Mouse (Mus musculus): ENCODE results near the gene Mrps18a.

Gene Mrps18a

DNA sequence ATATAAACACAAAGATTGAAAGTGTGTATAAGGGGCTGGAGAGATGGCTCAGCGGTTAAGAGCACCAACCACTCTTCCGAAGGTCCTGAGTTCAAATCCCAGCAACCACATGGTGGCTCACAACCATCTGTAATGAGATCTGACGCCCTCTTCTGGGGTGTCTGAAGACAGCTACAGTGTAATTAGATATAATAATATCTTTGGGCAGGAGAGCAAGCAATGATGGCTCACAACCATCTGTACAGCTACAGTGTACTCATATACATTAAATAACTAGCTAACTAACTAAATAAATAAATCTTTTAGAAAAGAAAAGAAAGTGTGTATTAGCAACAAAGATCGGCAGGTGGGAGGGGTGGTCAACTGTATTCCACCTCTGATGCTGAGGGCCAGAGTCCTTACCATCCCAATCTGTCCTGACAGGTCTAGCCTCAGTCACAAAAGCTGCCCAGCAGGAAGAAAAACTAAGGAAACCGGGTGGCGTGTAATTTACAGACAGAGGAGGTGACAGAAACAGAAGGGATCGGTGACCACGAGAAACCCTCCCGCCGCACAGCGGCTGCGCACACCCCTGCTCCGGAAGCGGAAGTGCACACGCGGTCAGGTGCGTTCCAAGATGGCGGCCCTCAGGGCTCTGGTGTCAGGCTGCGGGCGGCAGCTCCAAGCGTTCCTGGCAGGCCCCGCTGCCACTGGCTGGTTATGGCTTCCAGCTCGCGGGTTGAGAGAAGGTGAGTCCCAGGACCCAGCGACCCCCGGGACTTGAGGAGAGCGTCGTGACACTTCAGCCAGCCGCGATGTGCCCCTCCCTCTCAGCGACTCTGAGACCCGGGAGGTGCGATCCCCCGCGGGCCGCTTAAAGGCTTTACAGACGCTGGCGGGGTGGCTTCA, at the start of gene Mrps18a:
TSS of gene Mrps18a (plus strand) at position 585 of the 888 bp plus-strand sequence.
- peak; percentile 86 to 90 for DNase-seq

DNA sequence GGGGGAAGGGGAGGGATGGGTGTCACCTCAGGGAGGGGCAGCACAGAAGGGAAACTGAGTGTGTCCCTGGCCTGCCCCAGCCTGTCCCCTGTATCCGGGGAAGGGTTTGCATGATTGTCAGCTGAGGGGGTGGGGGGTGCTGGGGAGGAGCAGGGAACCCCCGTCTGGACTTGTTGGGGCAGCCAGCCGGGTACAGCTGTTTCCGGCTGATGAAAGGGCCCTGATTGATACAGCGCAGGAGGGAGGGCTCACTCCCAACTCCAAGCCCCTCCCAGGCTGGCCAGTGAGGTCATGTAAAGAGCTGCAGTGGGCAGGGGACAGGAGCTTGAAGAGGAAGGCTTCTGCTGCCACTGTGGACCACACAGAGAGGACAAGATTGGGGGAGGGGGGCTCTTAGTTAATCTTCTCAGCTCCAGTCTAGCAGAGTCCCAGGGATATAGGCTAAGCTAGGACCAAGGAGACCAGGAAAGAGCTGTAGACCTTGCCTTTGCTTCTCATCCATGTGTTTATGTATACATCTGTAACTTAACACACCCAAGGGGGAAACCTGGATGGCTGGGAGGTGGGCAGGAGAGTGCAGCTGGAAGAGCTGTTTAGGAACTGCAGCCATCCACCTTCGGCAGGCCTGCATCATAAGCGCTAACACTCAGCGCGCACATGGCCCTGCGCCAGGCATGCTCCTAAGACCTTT, 47.4 kb upstream of the Mrps18a start:
- DNase-seq = peak; percentile 77 to 92

DNA sequence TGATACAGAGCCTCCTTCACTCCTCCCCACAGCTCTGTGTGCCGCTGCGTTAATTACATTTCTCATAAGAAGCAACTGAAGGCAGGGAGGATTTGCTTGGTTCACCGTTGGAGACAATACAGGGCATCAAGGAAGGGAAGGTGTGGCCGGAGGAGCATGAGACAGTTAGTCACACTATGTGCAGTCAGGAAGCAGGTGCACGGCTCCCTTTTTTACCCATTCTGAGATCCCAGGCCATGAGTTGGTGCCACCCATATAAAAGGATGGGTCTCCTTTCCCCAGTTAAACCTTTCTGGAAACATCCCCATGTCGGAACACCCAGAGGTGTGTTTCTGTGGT, 46.8 kb upstream of the Mrps18a start:
- DNase-seq = no peak

DNA sequence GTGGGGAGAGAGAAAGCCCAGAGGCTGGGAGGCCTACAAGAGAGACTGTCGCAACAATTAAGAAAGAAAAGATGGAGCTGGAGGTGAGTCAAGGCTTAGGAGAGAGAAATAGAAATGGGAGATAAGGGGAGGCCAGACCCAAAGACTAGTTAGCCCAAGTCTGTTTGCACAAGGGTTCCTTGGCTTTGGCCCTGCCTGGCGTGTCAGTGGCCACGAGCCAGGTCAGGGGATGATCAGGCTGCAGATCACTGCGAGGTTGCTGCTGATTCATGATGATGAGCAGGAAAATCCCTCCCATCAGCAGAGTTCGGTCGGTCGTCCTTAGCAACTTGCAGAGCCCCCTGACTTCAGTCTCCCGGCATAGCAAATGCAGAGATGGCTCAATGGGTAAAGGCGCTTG, 40.7 kb upstream of the Mrps18a start:
- no peak for DNase-seq

DNA sequence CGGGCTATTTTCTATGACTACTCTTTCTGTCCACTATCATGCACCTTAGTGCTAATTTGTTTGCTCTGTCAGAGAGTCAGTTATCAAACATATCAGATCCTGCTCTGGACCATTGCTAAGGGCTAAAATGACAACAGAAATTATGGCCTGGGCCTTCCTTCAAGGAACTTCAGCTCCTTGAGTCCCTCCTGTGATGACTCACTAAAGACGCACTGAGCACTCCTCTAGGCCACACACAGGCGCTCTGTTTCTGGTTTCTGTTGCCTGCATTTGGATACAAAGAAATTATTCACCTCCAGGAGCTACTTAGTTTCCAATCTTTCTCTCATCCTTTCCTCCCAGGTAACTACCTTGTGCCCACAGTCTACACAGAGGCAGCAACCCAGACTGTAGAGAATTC, 39.3 kb upstream of the Mrps18a start:
- DNase-seq = no peak

DNA sequence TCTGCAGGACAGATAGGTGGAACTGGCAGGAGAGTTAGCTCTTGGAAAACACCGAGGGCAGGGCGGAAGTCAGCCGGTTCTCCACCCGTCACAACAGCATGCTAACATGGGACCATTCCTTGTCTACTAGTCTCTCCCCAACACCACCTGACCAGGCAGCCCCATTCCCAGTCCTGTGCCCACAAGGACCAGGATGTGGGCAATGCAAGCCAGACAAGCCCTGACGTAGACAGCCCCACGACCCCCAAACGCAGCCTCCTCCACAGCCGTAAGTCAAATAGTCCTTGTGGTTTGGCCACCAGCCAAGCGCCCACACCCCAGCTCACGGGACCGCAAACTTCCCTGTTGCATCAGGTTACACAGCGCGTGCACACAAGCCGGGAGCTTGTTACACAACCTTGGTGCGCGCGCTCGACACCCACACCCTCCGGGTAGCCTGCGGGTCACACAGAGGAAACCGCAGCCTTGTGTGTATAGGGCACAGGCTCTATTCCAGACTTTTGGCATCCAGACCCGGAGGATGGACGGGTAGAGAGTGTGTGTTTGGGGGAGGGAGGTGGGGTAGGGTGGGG, 37.0 kb upstream of the Mrps18a start:
- peak; percentile 92 to 94 for DNase-seq

DNA sequence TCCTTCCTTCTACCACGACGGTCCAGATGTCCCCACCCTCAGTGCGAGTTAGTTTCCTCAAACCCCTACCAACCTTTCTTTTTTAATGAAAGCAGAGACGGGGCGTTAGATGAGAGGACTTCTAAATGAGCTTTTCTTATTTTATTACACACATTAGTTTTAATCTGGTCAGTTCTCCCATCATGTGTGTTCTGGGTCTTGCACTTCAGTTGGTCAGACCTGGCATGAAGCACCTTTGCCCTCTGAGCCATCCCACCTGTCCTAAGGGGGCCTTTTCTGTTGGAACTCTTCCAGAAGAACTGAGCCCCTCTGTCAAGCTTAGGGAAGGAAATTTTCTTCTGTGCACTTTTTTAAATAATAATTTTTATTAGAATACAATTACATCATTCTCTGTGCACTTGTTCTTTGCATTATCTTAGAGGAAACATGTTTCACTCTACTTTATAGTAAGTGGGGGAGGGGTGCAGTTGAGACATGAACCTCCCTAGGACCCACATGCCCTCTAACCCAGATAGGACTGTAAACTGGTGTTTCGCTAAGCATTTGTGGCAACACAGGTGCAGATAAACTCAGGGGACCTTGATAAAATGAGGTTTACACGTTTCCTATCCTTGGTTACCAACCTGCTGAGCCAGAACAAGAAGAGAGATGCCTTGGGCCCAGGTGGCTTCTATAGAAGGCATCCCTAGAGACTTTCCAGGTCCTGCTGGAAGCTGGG, 36.2 kb upstream of the Mrps18a start:
- DNase-seq = no peak

DNA sequence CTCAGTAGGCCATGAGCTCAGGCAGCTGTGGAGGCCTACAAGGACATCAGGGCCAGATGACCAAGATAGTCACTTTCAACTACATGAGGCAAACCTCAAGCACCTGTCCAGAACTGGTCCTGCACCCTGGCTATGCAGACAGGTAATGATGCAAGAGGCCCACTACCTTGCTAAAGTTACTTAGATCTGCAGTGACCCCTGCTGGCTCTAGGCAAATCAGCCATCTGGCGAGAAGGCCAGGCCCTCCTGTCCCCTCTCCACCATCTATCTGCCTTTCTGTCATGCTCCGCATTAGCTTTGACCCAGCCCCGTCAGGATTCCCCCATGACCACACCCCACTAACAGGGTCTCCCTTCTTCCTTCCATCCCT, 35.7 kb upstream of the Mrps18a start:
- peak; percentile 69 to 76 for DNase-seq

DNA sequence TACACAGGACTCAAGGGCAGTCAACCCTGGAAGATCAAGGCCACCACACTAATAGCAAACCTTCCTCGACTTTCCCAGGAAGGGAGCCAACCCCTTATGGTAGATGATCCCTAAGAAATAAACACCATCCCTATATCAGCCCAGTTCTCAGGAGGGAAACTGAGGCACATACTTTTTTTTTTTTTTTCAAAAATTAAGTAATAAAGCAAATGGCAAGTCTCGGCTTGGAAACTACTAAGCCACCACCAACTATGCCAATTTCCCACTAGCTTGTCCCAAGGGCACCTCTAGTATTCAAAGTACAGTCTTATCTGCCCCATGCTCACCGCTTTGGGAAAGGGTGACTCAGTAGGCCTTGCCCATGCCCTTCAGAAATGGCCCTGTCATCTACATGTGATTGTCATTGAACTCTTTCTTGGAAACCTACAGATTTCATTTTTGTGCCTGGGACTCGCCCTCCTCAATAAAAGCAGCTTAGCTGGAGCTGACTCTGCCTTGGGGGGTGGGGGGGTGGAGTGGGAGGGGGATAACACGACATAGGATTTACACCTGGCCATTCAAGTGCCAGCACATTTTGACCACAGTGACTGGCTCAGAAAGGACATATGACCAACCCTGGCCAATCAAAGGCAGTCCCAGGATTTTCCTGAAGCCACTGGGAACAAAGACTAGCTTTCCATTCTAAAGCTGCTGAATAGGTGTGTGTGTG, 35.1 kb upstream of the Mrps18a start:
- DNase-seq = no peak

DNA sequence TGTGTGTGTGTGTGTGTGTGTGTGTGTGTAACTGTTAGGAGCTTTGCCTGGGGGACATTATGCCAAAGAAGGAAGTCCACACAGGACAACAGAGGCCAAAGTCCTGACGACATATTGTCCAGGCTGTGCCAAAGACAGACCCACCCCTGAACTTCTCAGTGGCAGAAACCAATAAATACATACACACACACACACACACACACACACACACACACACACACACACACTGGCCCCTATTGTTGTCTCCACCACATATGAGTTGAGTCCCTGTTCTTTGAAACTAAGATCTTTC, 34.6 kb upstream of the Mrps18a start:
- DNase-seq = peak; percentile 25 to 57

DNA sequence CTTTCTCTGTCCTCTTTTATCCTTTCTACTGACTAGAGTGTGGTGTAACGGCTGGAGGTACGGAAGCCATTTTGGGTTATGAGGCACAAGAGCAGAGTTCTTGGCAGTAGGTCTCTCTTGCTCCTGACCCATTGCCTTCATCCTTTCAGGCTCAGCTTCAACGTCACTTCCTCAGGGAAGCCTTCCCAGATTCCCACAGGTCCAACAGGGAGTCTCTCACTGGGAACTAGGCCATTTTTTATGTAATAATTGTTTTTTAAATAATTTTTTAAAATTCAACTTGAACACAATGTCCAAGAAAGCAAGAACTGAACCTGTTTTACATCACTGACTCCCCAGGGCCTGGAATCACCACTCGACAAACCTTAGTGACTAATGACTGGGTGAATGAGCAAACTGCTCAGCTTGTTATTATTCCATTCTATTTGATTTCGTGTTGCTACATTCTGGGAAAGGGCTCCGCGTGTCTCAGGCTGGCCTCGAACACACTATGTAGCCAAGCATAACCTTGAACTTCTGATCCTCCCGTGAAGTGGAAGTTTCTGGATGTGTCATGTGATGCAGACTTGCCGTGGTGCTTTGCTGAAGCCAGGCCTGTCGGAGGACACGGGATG, 32.8 kb upstream of the Mrps18a start:
- DNase-seq = no peak

DNA sequence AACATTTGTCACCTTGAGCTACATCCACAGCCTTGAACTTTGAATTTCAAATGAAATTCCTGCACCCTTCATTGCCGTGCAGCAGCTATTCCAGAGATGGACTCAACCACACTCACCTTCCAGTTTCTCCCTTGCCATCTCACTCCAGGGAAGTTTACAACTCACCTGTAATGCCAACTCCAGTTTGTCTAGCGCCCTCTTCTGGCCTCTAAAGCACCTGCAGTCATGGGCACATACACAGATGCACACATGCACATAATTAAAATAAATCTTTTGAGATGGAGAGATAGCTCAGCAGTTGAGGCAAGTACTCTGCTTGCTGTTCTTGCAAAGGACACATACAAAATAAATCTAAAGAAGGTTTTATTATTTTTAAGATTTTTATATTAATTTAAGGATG, 31.7 kb upstream of the Mrps18a start:
- DNase-seq = no peak

DNA sequence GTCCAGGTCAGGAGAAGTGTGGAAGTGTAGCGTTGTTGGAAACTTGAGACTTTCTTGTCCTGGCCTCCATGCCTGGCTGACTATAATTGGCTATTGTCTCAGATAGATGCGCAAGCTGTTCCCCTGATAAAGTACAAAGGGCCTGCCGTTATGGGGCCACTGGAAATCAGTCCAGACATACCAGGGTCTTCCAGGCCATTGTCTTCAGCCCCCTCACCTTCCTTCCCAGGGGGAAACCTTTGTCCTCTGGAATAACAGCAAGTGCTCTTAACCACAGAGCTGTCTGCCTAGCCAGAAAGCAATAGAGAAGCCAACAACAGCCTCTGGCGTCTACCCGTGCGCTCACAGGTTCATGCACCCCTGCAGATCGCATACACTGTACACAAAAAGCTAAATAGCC, 30.4 kb upstream of the Mrps18a start:
- no peak for DNase-seq

DNA sequence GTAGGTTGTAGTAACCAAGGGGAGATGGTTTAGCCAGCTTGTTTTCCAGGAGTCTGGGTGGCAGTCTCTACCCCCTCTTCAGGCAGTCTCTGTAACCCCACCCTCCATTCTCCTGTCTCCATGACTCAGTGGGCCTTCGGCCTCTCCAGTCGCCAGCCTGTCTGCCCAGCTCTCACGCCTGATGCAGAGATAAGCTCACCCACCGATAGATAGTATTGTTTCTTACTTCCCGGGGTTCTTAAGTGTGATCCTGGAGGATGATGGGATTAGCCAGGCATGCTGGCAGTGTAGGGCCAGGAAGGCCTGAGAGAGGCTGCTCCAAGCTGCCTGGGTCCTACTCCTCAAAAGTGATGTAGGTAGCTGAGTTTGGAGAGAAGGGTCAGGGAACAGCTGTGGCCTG, 29.7 kb upstream of the Mrps18a start:
- peak; percentile 42 to 69 for DNase-seq

DNA sequence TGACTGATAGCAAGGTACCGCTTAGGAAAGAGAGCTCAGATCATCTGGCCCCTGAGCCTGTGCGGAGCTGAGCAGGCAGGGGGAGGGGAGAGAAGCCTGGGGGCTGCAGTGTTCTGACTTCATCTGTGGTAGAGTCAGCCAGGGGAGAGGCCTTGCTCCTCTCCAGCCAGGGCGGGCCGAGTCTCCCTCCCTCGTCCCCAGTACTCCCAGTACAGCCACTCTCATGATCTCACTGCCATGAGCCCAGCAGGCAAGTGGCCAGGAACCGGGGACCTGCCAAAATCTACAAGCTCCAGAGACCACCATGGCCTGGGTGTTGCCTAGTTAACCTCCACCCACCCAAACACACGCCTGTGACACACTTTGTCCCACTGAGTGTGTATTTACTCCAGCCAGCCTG, 29.1 kb upstream of the Mrps18a start:
- peak; percentile 55 to 77 for DNase-seq

DNA sequence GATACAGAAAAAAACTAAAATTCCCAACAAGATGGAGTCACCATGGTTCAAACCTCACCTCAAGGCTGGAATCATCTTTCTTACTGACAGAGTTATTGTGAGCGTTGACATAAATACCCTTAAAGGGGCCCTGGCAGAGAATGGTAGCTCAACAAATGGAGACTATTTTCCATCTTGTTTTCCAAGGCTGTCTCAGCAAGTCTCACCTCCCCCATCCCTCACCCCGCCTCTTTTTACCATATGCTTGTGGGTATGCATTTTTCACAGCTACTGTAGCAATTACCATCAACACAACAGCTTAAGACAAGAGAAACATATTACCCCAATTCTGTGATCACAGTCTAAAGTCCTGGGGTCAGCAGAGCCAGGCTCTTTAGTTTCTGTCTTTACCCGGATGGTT, 27.4 kb upstream of the Mrps18a start:
- no peak for DNase-seq

DNA sequence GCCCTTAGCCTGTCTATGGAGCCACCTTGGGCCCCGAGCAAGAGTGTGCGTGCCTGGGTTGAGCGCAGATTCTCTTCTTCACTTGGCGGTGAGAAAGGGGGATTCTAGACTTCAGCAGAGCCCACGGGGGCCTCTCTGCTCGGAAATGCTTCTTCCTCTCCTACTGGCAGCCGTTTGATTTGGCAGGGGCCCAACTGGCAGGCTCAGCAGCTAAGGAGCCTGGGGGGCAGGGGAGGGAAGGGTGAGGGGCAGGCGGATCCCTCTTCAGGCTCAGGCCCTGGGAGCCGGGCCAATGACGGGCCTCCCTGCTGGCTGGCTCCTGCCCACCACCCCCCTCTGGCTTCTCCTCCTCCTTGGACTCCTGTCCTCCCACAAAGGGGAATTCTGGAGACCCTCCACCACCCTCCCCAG, 26.7 kb upstream of the Mrps18a start:
- peak; percentile 96 to 98 for DNase-seq

DNA sequence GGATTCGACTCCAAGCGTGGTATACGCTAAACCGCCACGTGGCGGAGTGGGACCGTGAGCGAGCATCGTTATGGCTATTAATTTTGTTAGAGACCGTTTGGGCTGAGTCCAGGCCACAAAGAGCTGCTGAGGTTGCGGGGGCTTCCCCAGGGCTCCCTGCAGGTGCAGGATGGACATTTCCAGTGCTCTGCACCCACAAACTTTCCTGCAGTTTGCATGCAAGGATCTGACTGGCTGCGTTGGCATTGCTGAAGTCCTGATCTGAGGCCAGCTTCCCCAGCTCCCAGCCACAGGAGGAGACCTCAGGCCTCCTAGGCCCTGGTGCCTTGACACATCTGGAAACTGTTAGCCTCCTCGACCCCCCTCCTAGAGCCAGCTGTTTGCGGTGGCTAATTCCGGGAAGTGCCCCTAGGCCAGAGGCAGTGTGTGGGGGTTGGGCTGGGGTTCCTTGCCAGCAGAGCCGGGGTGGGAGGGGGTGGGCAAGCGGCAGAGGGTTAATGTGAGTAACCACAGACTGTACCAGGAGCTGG, 24.4 kb upstream of the Mrps18a start:
- peak; percentile 38 to 67 for DNase-seq

DNA sequence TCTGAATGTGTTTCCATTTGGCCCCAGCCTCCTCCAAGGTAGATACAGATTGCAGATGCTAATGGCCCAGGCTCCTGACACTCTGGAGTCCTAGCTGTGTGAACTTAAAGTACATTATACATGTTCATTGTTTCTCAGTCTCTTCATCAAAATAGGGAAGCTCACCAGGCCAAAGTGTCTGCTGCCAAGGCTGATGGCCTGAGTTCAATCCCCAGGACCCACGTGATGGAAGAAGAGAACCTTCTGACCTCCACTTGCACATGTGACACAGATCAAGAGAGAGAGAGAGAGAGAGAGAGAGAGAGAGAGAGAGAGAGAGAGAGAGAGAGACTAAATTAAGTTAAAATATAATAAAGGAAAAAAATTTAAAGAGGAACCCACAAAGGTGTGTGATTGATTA, 19.4 kb upstream of the Mrps18a start:
- peak in 1 of 2 experiments; percentile 51 for DNase-seq

DNA sequence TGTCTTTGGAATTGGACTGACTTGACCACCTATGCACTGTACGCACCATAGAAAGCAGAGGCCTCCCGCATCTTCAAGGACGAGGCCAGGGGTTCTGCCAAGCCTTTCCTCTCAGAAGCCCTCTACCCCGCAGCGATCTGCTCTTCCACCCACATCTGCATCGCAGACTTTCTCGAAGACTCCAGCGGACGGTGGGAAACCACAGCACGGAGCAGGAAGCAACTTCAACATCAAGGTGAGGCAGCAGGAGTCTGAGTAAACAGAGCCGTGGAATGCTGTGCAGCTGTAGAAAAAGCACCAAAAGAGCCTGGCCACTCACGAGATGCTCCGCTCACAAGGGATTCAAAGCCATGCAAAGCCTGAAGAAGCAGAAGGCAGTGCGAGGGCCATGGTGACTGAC, 18.9 kb upstream of the Mrps18a start:
- no peak for DNase-seq

DNA sequence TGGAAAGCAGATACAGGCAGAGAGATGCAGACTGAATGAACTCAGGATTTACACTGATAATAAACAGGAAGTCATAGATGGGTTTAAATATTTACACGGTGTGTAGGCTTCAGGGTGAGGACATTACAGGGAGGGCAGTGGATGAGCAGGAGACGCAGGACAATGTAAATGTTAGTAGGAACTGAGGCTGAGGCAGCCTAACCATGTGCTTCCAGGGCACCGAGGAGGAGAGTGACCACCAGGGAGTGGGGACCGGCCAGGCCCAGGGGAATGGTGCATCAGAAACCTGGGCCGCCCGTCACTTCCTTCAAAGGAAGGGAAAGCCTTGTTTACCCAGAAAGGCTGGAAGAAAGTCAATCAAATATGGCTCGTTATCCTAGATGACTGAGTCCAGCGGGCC, 12.3 kb upstream of the Mrps18a start:
- DNase-seq = peak; percentile 53 to 79

DNA sequence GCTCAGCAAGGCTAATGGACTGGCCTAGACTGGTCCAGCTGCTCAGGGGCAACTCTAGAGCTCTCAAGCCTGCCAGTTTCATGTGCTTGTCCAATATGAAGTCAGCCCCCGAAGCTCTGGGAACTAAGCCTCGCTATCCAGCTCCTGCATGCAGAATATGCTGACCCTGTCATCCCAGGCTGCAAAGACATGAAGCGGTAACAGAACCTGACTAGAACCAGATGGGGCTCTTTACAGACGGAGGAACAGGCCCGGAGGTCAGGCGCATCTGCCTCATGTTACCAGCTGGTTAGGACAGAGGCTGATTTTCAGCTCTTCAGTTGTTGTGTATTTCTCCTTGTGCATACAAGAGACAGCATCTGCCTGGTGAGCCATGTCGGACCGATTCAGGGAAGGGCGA, 8.9 kb upstream of the Mrps18a start:
- no peak for DNase-seq
